Mouse (Mus musculus): Measurements from ENCODE around the gene Slc7a8.
A peak's percentile ranks its signal among the peaks of the same experiment; 100 is the strongest.

The Slc7a8 gene

GRCm38 (mm10) chr14:54699586-54699985 lies 82.2 kb downstream of the Slc7a8 start:
- DNase-seq (ENCODE audit: low read depth) = no peak

- no peak for DNase-seq (ENCODE audit: low read depth)
Observed at GRCm38 (mm10) chr14:54698733-54699132, 83.0 kb downstream of the Slc7a8 start, which contains the start of gene Gm29776. Gm29776 (minus strand) TSS chr14:54698833.

GRCm38 (mm10) chr14:54696752-54697151 lies 85.0 kb downstream of the Slc7a8 start:
- no peak for DNase-seq (ENCODE audit: low read depth)

GRCm38 (mm10) chr14:54695042-54695441 lies 86.7 kb downstream of the Slc7a8 start:
- no peak for DNase-seq (ENCODE audit: low read depth)

GRCm38 (mm10) chr14:54687251-54687650 lies 94.5 kb downstream of the Slc7a8 start:
- DNase-seq (ENCODE audit: low read depth) = no peak

GRCm38 (mm10) chr14:54686522-54687143 lies 95.1 kb downstream of the Slc7a8 start, which contains the start of gene Acin1:
Acin1 (minus strand) TSS chr14:54686931.
- peak; percentile 99 for DNase-seq (ENCODE audit: low read depth)

DNA sequence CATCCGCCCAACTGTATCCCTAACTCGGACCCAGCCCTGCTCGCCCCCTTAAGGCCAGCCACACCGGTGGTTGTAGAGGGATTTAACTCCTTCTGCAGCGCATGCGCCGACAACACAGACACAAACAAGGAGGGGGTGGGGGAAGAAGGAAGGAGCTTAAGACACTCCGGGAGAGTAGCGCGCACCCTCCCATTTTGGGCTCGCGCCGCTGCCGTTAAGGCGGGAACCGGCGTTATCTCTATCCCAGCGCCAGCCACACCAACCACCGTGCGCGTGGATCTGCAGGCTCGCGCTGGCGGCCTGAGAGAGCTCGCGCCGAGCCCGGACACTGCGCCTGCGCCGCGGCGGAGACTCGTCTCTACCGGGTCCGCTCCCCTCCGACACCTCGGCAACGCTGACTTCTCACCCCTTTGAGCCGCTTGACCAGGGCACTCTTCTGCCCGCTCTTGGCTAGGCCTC lies 95.7 kb downstream of the Slc7a8 start, which contains the start of gene 1700123O20Rik:
Gene 1700123O20Rik, plus strand, starts transcription at position 154 of the 459 bp plus-strand sequence.
- peak; percentile 85 for DNase-seq (ENCODE audit: low read depth)

DNA sequence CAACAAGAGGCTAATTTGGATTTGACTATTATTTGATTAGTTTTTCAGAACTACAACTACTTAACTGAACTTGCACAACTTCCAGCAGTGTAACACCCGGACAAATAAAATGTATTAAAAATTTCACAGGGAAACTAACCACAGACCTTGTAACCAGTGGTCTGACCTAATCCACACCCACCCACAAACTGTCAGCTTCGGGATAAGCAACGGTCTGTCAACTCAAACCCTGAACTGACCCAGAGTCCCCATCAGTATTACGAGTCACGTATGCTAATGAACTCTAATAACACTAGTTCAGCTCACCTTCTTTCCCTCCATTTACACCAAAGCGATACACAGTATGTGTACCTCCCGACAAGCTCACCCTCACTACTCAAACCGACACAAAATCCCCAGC lies 96.3 kb downstream of the Slc7a8 start:
- DNase-seq (ENCODE audit: low read depth) = peak; percentile 34

GRCm38 (mm10) chr14:54682396-54682795 lies 99.3 kb downstream of the Slc7a8 start:
- DNase-seq (ENCODE audit: low read depth) = no peak

- no peak for DNase-seq (ENCODE audit: low read depth)
Observed at GRCm38 (mm10) chr14:54678657-54679304, 103.0 kb downstream of the Slc7a8 start.

- DNase-seq (ENCODE audit: low read depth) = no peak
Observed at GRCm38 (mm10) chr14:54676290-54676689, 105.5 kb downstream of the Slc7a8 start.

DNA sequence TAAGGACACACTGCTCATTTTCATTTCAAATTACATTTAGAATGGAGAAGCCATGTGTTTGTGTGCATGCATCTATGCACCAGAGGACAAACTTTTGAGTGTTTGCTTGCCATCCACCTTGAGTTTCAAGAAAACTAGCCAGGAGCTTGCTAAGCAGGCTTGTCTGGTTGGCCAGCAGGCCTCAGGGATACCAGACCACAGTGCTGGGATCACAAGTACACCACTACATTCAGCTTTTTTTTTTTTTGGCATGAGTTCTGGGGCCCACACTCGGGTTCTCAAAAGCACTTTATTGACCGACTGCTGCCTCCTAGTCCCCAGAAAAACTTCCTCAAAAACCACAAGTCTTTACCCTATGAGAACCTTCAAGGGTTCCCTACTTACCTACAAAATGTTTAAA lies 107.4 kb downstream of the Slc7a8 start:
- no peak for DNase-seq (ENCODE audit: low read depth)
